Mouse (Mus musculus): Measurements from ENCODE around the gene Atg7. TPM values are rescaled to one million over a fixed set of nuclear protein-coding genes. Genes with fewer than 3 reads are reported as not detected.

Gene Atg7
- polyA plus RNA-seq, 1 experiment = 25.3 TPM

GRCm38 (mm10) chr6:114656826-114657600 lies 14.1 kb downstream of the Atg7 start:
- no peak overlapping the region for H3K4me3 ChIP-seq (ENCODE audit: insufficient read depth, low read length)
- no peak overlapping the region for H3K27ac ChIP-seq (ENCODE audit: insufficient read depth, low read length)
- TF ChIP-seq POLR2A (IDR thresholded peaks at IDR 0.05; ENCODE audit: extremely low read depth, insufficient read depth, low read length) (no peak), CTCF (IDR thresholded peaks at IDR 0.05; ENCODE audit: extremely low read depth, insufficient read depth, low read length) (no peak)
- no peaks in the 10 kb centered on the region for H3K4me1 ChIP-seq (ENCODE audit: control insufficient read depth, insufficient read depth, low read length)

GRCm38 (mm10) chr6:114657807-114658206 lies 14.9 kb downstream of the Atg7 start:
- Histone ChIP-seq H3K4me3 (ENCODE audit: insufficient read depth, low read length) (no peak overlapping the region), H3K27ac (ENCODE audit: insufficient read depth, low read length) (no peak overlapping the region), H3K4me1 (ENCODE audit: control insufficient read depth, insufficient read depth, low read length) (no peaks in the 10 kb centered on the region)
- TF ChIP-seq CTCF (IDR thresholded peaks at IDR 0.05; ENCODE audit: extremely low read depth, insufficient read depth, low read length) (no peak), POLR2A (IDR thresholded peaks at IDR 0.05; ENCODE audit: extremely low read depth, insufficient read depth, low read length) (no peak)

- TF ChIP-seq CTCF (IDR thresholded peaks at IDR 0.05; ENCODE audit: extremely low read depth, insufficient read depth, low read length) = no peak
- no peak for TF ChIP-seq POLR2A (IDR thresholded peaks at IDR 0.05; ENCODE audit: extremely low read depth, insufficient read depth, low read length)
- no peak overlapping the region for H3K27ac ChIP-seq (ENCODE audit: insufficient read depth, low read length)
- H3K4me1 ChIP-seq (ENCODE audit: control insufficient read depth, insufficient read depth, low read length) = peaks cover 1% of the 10 kb centered on the region; the same call in 1 of the 2 replicates
- no peak overlapping the region for H3K4me3 ChIP-seq (ENCODE audit: insufficient read depth, low read length)
Measured at GRCm38 (mm10) chr6:114659278-114659991, 16.5 kb downstream of the Atg7 start.

GRCm38 (mm10) chr6:114659992-114660800 lies 17.3 kb downstream of the Atg7 start:
- Histone ChIP-seq H3K4me1 (ENCODE audit: control insufficient read depth, insufficient read depth, low read length) (peaks cover 1% of the 10 kb centered on the region; the same call in 1 of the 2 replicates), H3K27ac (ENCODE audit: insufficient read depth, low read length) (no peak overlapping the region), H3K4me3 (ENCODE audit: insufficient read depth, low read length) (no peak overlapping the region)
- TF ChIP-seq POLR2A (IDR thresholded peaks at IDR 0.05; ENCODE audit: extremely low read depth, insufficient read depth, low read length) (no peak), CTCF (IDR thresholded peaks at IDR 0.05; ENCODE audit: extremely low read depth, insufficient read depth, low read length) (no peak)

- TF ChIP-seq CTCF (IDR thresholded peaks at IDR 0.05; ENCODE audit: extremely low read depth, insufficient read depth, low read length) (no peak), POLR2A (IDR thresholded peaks at IDR 0.05; ENCODE audit: extremely low read depth, insufficient read depth, low read length) (no peak)
- no peak overlapping the region for H3K27ac ChIP-seq (ENCODE audit: insufficient read depth, low read length)
Measured at GRCm38 (mm10) chr6:114663707-114664106, 20.8 kb downstream of the Atg7 start.

GRCm38 (mm10) chr6:114664716-114665115 lies 21.8 kb downstream of the Atg7 start:
- no peak overlapping the region for H3K4me3 ChIP-seq (ENCODE audit: insufficient read depth, low read length)
- H3K27ac ChIP-seq (ENCODE audit: insufficient read depth, low read length) = no peak overlapping the region
- TF ChIP-seq CTCF (IDR thresholded peaks at IDR 0.05; ENCODE audit: extremely low read depth, insufficient read depth, low read length) (no peak), POLR2A (IDR thresholded peaks at IDR 0.05; ENCODE audit: extremely low read depth, insufficient read depth, low read length) (no peak)
- H3K4me1 ChIP-seq (ENCODE audit: control insufficient read depth, insufficient read depth, low read length) = peaks cover 1% of the 10 kb centered on the region; the same call in 1 of the 2 replicates

More at GRCm38 (mm10) chr6:114663707-114664106, 20.8 kb downstream of the Atg7 start:
- Histone ChIP-seq H3K4me3 (ENCODE audit: insufficient read depth, low read length) (no peak overlapping the region), H3K4me1 (ENCODE audit: control insufficient read depth, insufficient read depth, low read length) (peaks cover 1% of the 10 kb centered on the region; the same call in 1 of the 2 replicates)

GRCm38 (mm10) chr6:114667518-114667917 lies 24.6 kb downstream of the Atg7 start:
- Histone ChIP-seq H3K4me3 (ENCODE audit: insufficient read depth, low read length) (no peak overlapping the region), H3K4me1 (ENCODE audit: control insufficient read depth, insufficient read depth, low read length) (peaks cover 3% of the 10 kb centered on the region; the same call in 1 of the 2 replicates), H3K27ac (ENCODE audit: insufficient read depth, low read length) (no peak overlapping the region)
- no peak for TF ChIP-seq POLR2A (IDR thresholded peaks at IDR 0.05; ENCODE audit: extremely low read depth, insufficient read depth, low read length)
- TF ChIP-seq CTCF (IDR thresholded peaks at IDR 0.05; ENCODE audit: extremely low read depth, insufficient read depth, low read length) = no peak

GRCm38 (mm10) chr6:114674771-114675170 lies 31.9 kb downstream of the Atg7 start:
- TF ChIP-seq CTCF (IDR thresholded peaks at IDR 0.05; ENCODE audit: extremely low read depth, insufficient read depth, low read length) (0 out of 2 replicates have a peak, but pooled peaks have one; percentile 6), POLR2A (IDR thresholded peaks at IDR 0.05; ENCODE audit: extremely low read depth, insufficient read depth, low read length) (no peak)
- Histone ChIP-seq H3K27ac (ENCODE audit: insufficient read depth, low read length) (no peak overlapping the region), H3K4me3 (ENCODE audit: insufficient read depth, low read length) (no peak overlapping the region)

GRCm38 (mm10) chr6:114676091-114676490 lies 33.2 kb downstream of the Atg7 start:
- H3K27ac ChIP-seq (ENCODE audit: insufficient read depth, low read length) = no peak overlapping the region
- H3K4me3 ChIP-seq (ENCODE audit: insufficient read depth, low read length) = no peak overlapping the region
- H3K4me1 ChIP-seq (ENCODE audit: control insufficient read depth, insufficient read depth, low read length) = peaks cover under 1% of the 10 kb centered on the region; the same call in 1 of the 2 replicates
- TF ChIP-seq POLR2A (IDR thresholded peaks at IDR 0.05; ENCODE audit: extremely low read depth, insufficient read depth, low read length) (no peak), CTCF (IDR thresholded peaks at IDR 0.05; ENCODE audit: extremely low read depth, insufficient read depth, low read length) (no peak)

More at GRCm38 (mm10) chr6:114674771-114675170, 31.9 kb downstream of the Atg7 start:
- H3K4me1 ChIP-seq (ENCODE audit: control insufficient read depth, insufficient read depth, low read length) = peaks cover 2% of the 10 kb centered on the region; the same call in 1 of the 2 replicates

Measured in cortical plate, adult 2 months (tissue).